Mouse (Mus musculus): ENCODE results near the gene Mmp23. TPM values are rescaled to one million over a fixed set of nuclear protein-coding genes. Genes with fewer than 3 reads are reported as not detected.

The Mmp23 gene
- polyA plus RNA-seq, 1 experiment from 2014 or later = 16.3 TPM

Other genes with a start within 250 kb of the Mmp23 start
- 5.6 and 6.8 TPM in 2 replicates for gene Cfap74, start 244.2 kb downstream of the Mmp23 start, polyA plus RNA-seq (2016; fragmentation: Nextera tagmentation; extraction: Ambion mirVana)
- not detected in 2 replicates for gene Tmem52, start 184.3 kb downstream of the Mmp23 start, polyA plus RNA-seq (2016; fragmentation: Nextera tagmentation; extraction: Ambion mirVana)
- gene Gnb1, start 162.0 kb downstream of the Mmp23 start, polyA plus RNA-seq (2016; fragmentation: Nextera tagmentation; extraction: Ambion mirVana) = 538 and 556 TPM in 2 replicates
- 95.3 and 95.4 TPM in 2 replicates for gene Nadk, start 91.0 kb downstream of the Mmp23 start, polyA plus RNA-seq (2016; fragmentation: Nextera tagmentation; extraction: Ambion mirVana)
- gene Slc35e2, start 52.0 kb downstream of the Mmp23 start, polyA plus RNA-seq (2016; fragmentation: Nextera tagmentation; extraction: Ambion mirVana) = 10.9 and 11.6 TPM in 2 replicates
- 78.4 and 82.4 TPM in 2 replicates for gene Cdk11b, start 28.5 kb downstream of the Mmp23 start, polyA plus RNA-seq (2016; fragmentation: Nextera tagmentation; extraction: Ambion mirVana)
- not detected in 2 replicates for gene Gm10563, start 8.0 kb downstream of the Mmp23 start, polyA plus RNA-seq (2016; fragmentation: Nextera tagmentation; extraction: Ambion mirVana)
- 36.5 and 37.2 TPM in 2 replicates for gene Mib2, start 15.8 kb upstream of the Mmp23 start, polyA plus RNA-seq (2016; fragmentation: Nextera tagmentation; extraction: Ambion mirVana)
- 9.3 and 11.2 TPM in 2 replicates for gene Fndc10, start 41.0 kb upstream of the Mmp23 start, polyA plus RNA-seq (2016; fragmentation: Nextera tagmentation; extraction: Ambion mirVana)
- 143 and 145 TPM in 2 replicates for gene Ssu72, start 51.4 kb upstream of the Mmp23 start, polyA plus RNA-seq (2016; fragmentation: Nextera tagmentation; extraction: Ambion mirVana)
- gene Tmem240, start 81.4 kb upstream of the Mmp23 start, polyA plus RNA-seq (2016; fragmentation: Nextera tagmentation; extraction: Ambion mirVana) = 1.4 and 1.6 TPM in 2 replicates
- 104 and 108 TPM in 2 replicates for gene Atad3a, start 107.7 kb upstream of the Mmp23 start, polyA plus RNA-seq (2016; fragmentation: Nextera tagmentation; extraction: Ambion mirVana)
- 8.3 and 8.8 TPM in 2 replicates for gene Vwa1, start 121.3 kb upstream of the Mmp23 start, polyA plus RNA-seq (2016; fragmentation: Nextera tagmentation; extraction: Ambion mirVana)
- gene Tmem88b, start 132.5 kb upstream of the Mmp23 start, polyA plus RNA-seq (2016; fragmentation: Nextera tagmentation; extraction: Ambion mirVana) = 0.50 and 0.91 TPM in 2 replicates
- gene Ankrd65, start 137.1 kb upstream of the Mmp23 start, polyA plus RNA-seq (2016; fragmentation: Nextera tagmentation; extraction: Ambion mirVana) = 0.18 TPM in 1 of 2 replicates, not detected in the other
- gene Mrpl20, start 149.5 kb upstream of the Mmp23 start, polyA plus RNA-seq (2016; fragmentation: Nextera tagmentation; extraction: Ambion mirVana) = 217 and 228 TPM in 2 replicates
- gene Ccnl2, start 159.1 kb upstream of the Mmp23 start, polyA plus RNA-seq (2016; fragmentation: Nextera tagmentation; extraction: Ambion mirVana) = 241 and 256 TPM in 2 replicates
- gene Aurkaip1, start 177.9 kb upstream of the Mmp23 start, polyA plus RNA-seq (2016; fragmentation: Nextera tagmentation; extraction: Ambion mirVana) = 146 and 151 TPM in 2 replicates
- gene Mxra8, start 186.3 kb upstream of the Mmp23 start, polyA plus RNA-seq (2016; fragmentation: Nextera tagmentation; extraction: Ambion mirVana) = 44.9 and 62.1 TPM in 2 replicates
- gene Dvl1, start 194.0 kb upstream of the Mmp23 start, polyA plus RNA-seq (2016; fragmentation: Nextera tagmentation; extraction: Ambion mirVana) = 5.5 and 14.7 TPM in 2 replicates
- 0.39 and 0.74 TPM in 2 replicates for gene Tas1r3, start 210.0 kb upstream of the Mmp23 start, polyA plus RNA-seq (2016; fragmentation: Nextera tagmentation; extraction: Ambion mirVana)
- 13.6 and 14.2 TPM in 2 replicates for gene Cptp, start 216.1 kb upstream of the Mmp23 start, polyA plus RNA-seq (2016; fragmentation: Nextera tagmentation; extraction: Ambion mirVana)
- gene Ints11, start 216.2 kb upstream of the Mmp23 start, polyA plus RNA-seq (2016; fragmentation: Nextera tagmentation; extraction: Ambion mirVana) = 82.0 and 82.9 TPM in 2 replicates
- 45.4 and 48.5 TPM in 2 replicates for gene Pusl1, start 238.4 kb upstream of the Mmp23 start, polyA plus RNA-seq (2016; fragmentation: Nextera tagmentation; extraction: Ambion mirVana)
- 18.4 and 25.5 TPM in 2 replicates for gene Acap3, start 238.4 kb upstream of the Mmp23 start, polyA plus RNA-seq (2016; fragmentation: Nextera tagmentation; extraction: Ambion mirVana)

Data from limb, embryonic 12.5 days (tissue).